Mouse (Mus musculus) frontal cortex, postnatal 36 days (tissue): ENCODE results near the gene Olfr117.
"Not testable (repeated sequence)": the region's sequence is repeated elsewhere in the genome, so short reads cannot be mapped to it uniquely, and the experiment has no call there.

Source experiments
- DNase-seq, 2 experiments: peaks; one replicate each; pipeline ENCODE4 v3.0.0; 2022; ENCODE audit warnings: low spot score in 2 of 2

The Olfr117 gene

GRCm38 (mm10) chr17:37663682-37664081 lies at the start of gene Olfr117:
Gene Olfr117 (minus strand): TSS chr17:37663782.
- no peak for DNase-seq

GRCm38 (mm10) chr17:37696264-37696663 lies 32.7 kb upstream of the Olfr117 start, which contains the start of gene Olfr119:
Gene Olfr119 (plus strand): TSS chr17:37696564.
- not testable (repeated sequence) for DNase-seq

GRCm38 (mm10) chr17:37666688-37667087 lies 3.1 kb upstream of the Olfr117 start, which contains the start of gene Olfr118:
Gene Olfr118 (plus strand): TSS chr17:37666988.
- DNase-seq: no peak

GRCm38 (mm10) chr17:37627009-37627408 lies 36.6 kb downstream of the Olfr117 start, which contains the start of the genes Olfr115 and Olfr116:
Gene Olfr115 (minus strand): TSS chr17:37627109.
Gene Olfr116 (minus strand): TSS chr17:37627199.
- no peak for DNase-seq
